Mouse (Mus musculus) MEL (cell line): ENCODE measurements around the gene Kctd10.

Experiments used
- HCFC1 ChIP-seq: IDR thresholded peaks from 2 replicates; pipeline ENCODE4 v1.6.1; 2012; ENCODE audit warnings: low read depth, mild to moderate bottlenecking, inconsistent platforms, low read length, improper control_type of control experiment, moderate library complexity
- NELFE ChIP-seq: IDR thresholded peaks from 2 replicates; pipeline ENCODE4 v1.6.1; 2011; ENCODE audit warnings: low read depth, low read length, improper control_type of control experiment
- POLR2A ChIP-seq, 2 experiments: IDR thresholded peaks; 2 replicates each; pipeline ENCODE4 v1.6.1; 2011 to 2012; ENCODE audit warnings: low read length in 2 of 2, mild to moderate bottlenecking in 2 of 2, control low read depth in 1 of 2, improper control_type of control experiment in 1 of 2, low read depth in 1 of 2, moderate library complexity in 1 of 2; ENCODE audit not compliant: control insufficient read depth in 1 of 2, insufficient read depth in 1 of 2, poor library complexity in 1 of 2

- TF ChIP-seq POLR2A (IDR thresholded peaks at IDR 0.05; ENCODE audit: control insufficient read depth in 1 of 2, insufficient read depth in 1 of 2, low read depth in 1 of 2, low read length in 2 of 2, poor library complexity in 1 of 2) (no peak), NELFE (no peak), HCFC1 (no peak)
These were observed 33.3 kb downstream of the Kctd10 start for GRCm38 (mm10) chr5:114347005-114347404.
